Mouse (Mus musculus) kidney, adult 2 months (tissue): ENCODE data around the gene Heatr3.

ENCODE experiments used
- CTCF ChIP-seq: fragments of 200-500 bp; conservative IDR thresholded peaks from 2 replicates; pipeline ENCODE4 v1.5.1; 2011; ENCODE audit warnings: low read depth, mild to moderate bottlenecking, control low read depth, low read length, moderate library complexity, mixed read lengths; ENCODE audit not compliant: insufficient read depth, insufficient read length
- POLR2A ChIP-seq: fragments of 200-500 bp; IDR thresholded peaks from one replicate; pipeline ENCODE4 v1.6.1; 2011; ENCODE audit warnings: low read depth, low read length, control low read depth

- TF ChIP-seq POLR2A: no peak
- TF ChIP-seq CTCF: no peak
Measured at GRCm38 (mm10) chr8:88201641-88202040, 64.0 kb downstream of the Heatr3 start.
